Mouse (Mus musculus) cerebral cortex, adult 2 months (tissue): Measurements from ENCODE around the gene Slc25a22.

Experiments
- WGBS: fragments of 180-500 bp; shearing (Covaris S2); methylation state at CpG from one replicate; pipeline ENCODE4 v1.1.7; 2018; 5-methylcytosine and 5-hydroxymethylcytosine counted together

Slc25a22 gene

DNA sequence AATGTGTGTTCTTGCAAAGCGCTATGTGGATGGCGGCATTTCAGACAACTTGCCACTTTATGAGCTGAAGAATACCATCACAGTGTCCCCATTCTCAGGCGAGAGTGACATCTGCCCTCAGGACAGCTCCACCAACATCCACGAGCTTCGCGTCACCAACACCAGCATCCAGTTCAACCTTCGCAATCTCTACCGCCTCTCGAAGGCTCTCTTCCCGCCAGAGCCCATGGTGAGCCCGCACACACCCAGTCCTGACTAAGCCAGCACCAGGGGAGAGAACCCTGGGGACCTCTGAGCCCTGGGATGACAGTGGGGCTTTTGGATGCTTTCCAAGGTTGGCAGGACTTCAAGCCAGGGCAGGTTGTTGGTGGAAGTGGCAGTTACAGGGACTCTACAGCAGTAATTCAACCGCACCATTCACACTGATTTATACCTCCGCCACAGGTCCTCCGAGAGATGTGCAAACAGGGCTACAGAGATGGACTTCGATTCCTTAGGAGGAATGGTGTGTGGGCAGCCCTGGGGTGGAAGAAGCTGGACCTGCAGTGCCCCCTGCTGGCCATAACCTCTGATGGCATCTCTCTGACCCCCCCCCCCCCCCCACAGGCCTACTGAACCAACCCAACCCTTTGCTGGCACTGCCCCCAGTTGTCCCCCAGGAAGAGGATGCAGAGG is 20.4 kb upstream of the Slc25a22 start:
- WGBS = 85% methylated on average over 15 of the region's 15 CpGs

GRCm38 (mm10) chr7:141457236-141457635 is 19.5 kb upstream of the Slc25a22 start:
- WGBS = 92% methylated on average over 14 of the region's 14 CpGs

- WGBS = 79% methylated on average over 6 of the region's 6 CpGs
Measured at GRCm38 (mm10) chr7:141456739-141457138, 19.0 kb upstream of the Slc25a22 start.

GRCm38 (mm10) chr7:141455610-141456314 is 18.1 kb upstream of the Slc25a22 start:
- 3% methylated on average over 23 of the region's 23 CpGs for WGBS

DNA sequence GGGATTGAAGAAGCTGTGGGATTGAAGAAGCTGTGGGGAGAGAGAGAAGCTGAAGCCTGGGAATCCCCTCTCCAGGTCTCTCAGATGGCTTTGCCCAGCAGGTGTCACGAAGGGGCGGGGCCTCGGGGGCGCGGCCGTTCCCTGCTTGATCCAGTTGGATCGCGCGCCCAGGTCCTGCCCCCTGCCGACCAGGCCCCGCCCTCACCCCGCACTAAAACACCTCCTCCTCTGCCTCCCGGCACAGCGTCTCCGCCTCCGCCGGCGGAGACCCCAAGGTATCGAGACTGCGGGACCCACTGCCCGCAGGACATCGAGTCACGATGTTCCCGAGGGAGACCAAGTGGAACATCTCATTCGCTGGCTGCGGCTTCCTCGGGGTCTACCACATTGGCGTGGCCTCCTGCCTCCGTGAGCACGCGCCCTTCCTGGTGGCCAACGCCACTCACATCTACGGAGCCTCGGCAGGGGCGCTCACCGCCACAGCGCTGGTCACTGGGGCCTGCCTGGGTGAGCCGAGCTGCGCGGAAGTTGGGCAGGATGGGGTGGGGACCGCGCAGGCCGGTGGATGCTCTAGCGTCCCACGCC is 17.4 kb upstream of the Slc25a22 start, which contains the start of gene Pnpla2:
Pnpla2 (plus strand) TSS at position 232 of the 585 bp plus-strand sequence.
- under 1% methylated on average over 45 of the region's 45 CpGs for WGBS

DNA sequence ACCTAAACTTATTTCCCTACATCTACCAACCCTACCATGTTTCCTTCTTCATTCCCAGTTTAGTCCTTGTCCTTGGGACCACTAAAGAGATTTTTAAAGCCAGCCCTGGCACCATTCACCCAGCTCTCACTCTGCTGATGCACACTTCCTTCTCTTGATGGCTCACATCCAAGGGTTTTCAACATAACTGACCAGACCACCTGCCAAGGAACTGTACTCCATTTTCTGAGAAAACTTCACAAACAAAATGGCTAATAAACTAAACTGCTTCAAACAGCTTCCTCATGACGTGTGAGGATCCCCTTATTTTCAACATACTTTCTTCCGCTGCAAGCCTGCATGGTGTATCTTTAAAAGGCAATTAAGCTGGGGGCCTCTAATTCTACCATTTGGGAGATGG is 15.9 kb upstream of the Slc25a22 start:
- WGBS = 72% methylated on average over 2 of the region's 2 CpGs

DNA sequence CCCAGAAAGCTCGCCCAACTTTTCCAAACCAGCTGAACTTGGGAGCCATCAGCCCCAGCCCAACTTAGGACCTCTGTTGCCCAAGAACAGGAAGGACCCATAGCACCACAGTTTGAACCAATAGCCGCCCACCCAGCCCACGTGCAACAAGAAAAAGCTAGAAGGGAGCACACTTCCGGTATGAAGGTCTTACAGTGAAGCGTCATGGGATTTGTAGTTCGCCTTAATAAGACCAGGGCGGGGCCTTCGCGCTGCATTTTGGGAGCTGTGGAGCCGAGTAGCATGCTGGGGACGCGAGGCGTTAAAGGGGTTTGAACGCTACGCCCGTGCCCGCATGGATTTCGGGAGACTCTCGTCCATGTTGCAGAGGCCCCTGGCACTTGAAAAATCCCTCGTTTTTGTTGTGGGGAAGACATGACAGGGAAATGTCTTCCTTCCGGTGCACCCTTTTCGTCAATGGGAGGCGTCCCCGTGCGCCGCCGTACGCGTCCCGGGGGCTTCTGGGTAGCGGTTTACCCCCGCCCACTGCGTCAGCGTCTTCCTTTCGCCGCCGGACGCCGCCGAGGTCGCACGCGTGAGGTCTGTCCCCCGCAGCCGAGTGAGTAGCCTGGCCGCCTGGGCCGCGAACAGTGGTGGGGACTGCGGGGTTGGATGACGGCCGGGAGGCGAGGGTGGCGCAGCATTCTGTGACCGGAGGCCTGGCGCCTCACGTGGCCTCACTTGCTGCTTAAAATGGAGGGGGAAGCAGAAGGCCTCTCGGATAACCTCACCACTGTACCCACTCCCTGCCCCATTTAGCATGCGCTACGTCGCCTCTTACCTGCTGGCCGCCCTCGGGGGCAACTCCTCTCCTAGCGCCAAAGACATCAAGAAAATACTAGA is 9.7 kb upstream of the Slc25a22 start, which contains the start of gene Rplp2:
Rplp2 (plus strand) TSS at position 261 of the 882 bp plus-strand sequence.
- WGBS = under 1% methylated on average over 63 of the region's 63 CpGs

GRCm38 (mm10) chr7:141446374-141446773 is 8.7 kb upstream of the Slc25a22 start:
- 85% methylated on average over 3 of the region's 3 CpGs for WGBS

DNA sequence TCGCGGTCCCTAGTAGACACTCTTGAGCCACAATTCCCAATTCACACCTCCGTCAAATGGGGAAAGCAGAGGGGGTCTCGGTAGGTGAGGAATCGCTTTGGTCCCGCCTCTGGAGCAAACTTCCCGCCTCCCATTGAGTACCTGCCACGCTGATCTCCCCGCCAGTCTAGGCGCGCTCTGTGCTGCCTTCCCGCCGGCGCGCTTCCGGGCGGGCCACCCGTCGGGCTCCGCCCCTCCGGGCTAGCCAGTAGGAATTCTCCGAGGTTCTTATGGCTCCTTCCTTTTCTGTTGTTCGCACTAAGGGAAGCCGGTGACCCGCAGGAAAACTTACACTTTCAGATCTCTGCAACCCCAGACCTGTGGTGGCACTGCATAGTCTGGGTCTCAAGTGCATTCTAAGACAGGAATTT is 6.1 kb upstream of the Slc25a22 start, which contains the start of gene Pidd1:
Pidd1 (minus strand) TSS at position 198 of the 410 bp plus-strand sequence.
- WGBS = 1% methylated on average over 25 of the region's 25 CpGs

- 23% methylated on average over 12 of the region's 12 CpGs for WGBS
Measured at GRCm38 (mm10) chr7:141443081-141443821, 5.6 kb upstream of the Slc25a22 start.

- WGBS = 95% methylated on average over 13 of the region's 13 CpGs
Measured at GRCm38 (mm10) chr7:141442199-141442598, 4.5 kb upstream of the Slc25a22 start.

DNA sequence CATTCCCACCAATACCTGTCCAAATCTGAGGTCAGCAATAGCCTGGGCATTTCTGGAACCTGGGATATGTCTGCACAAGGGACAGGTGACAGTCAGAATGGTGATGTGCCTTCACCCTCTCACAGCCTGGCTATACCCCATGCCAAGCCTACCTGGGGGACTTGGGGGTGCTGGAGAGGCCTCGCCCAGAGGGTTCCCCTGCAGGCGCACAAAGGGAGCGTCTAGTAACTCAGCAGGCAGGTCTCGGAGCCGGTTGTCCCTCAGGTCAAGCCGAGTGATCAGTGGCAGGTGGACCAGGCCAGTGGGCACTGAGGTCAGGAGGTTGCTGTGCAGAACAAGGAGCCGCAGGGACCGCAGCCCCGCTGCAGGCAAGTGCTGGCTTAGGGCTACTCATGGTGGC is 3.8 kb upstream of the Slc25a22 start:
- WGBS = 95% methylated on average over 9 of the region's 9 CpGs

- 26% methylated on average over 6 of the region's 6 CpGs for WGBS
Measured at GRCm38 (mm10) chr7:141440613-141441012, 2.9 kb upstream of the Slc25a22 start.

DNA sequence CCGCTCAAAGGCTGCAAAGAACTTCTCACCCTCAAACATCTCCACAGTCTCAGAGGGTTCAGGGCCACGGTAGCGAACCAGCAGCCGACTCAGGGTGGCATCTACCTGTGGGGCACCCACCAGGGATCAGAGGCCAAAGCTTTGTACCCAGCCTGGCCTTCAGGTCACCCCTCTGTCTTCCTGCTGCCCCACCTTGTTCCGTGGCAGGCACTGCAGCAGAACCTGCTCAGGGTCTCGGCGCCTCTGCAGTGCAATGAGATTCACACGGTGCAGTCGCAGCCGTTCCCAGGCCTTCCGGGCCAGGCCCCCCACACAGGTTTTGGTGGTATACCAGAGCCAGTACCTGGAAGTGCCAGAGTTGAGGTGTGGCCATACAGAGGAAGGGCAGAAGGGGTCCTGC is 2.1 kb upstream of the Slc25a22 start:
- 95% methylated on average over 11 of the region's 11 CpGs for WGBS

GRCm38 (mm10) chr7:141439140-141439679 is 1.5 kb upstream of the Slc25a22 start:
- WGBS = 94% methylated on average over 10 of the region's 10 CpGs

DNA sequence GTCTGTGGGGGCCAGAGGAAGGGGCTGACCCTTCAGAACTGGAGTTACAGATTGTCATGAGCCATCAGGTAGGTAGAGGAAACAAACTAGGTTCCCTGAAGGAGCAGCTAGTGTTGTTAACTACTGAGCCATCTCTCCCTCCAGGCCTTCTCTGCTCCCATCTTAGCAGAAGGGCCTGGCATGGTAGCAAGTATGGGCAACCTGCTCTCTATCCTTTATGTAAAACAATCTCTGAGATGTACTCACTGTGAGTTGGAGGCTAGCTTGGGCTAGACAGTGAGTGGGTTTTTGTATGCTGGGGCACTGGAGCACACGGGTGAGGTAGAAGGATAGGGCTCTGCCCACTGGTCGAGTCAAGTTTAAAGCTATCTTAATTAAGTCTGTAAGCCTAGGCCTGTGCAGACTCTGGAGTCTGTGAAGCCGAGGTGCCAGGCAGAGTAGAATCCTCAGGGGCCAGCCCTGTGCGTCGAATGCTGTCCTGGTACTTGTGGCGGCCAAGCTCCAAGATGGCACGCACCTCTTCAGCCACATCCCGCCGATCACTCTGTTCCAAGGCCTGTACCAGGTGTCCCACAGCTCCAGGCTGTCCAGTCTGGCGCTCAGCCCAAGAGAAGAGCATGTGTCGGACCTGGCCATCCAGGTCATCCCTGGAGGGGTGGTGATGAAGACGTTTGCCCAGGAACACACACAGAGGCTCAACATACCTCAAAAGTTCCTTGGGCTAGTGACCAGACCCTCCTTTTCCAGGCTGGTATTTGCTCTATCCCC is 693 bp upstream of the Slc25a22 start:
- 91% methylated on average over 12 of the region's 12 CpGs for WGBS

GRCm38 (mm10) chr7:141436523-141436892 is 1.2 kb downstream of the Slc25a22 start:
- WGBS = 38% methylated on average over 2 of the region's 2 CpGs

- WGBS = 79% methylated on average over 9 of the region's 9 CpGs
Measured at GRCm38 (mm10) chr7:141435856-141436522, 1.7 kb downstream of the Slc25a22 start.

- WGBS = 3% methylated on average over 17 of the region's 17 CpGs
Measured at GRCm38 (mm10) chr7:141435129-141435855, 2.4 kb downstream of the Slc25a22 start.
